Mouse (Mus musculus) spleen, embryonic (tissue): Measurements from ENCODE around the gene Commd8.

Source experiments
- CTCF ChIA-PET: fragments of 350-600 bp; sonication (Branson Sonifier 250); formaldehyde crosslinking; loops from one replicate; lab custom pipeline; 2022; lab: Charles Lee

The Commd8 gene

DNA sequence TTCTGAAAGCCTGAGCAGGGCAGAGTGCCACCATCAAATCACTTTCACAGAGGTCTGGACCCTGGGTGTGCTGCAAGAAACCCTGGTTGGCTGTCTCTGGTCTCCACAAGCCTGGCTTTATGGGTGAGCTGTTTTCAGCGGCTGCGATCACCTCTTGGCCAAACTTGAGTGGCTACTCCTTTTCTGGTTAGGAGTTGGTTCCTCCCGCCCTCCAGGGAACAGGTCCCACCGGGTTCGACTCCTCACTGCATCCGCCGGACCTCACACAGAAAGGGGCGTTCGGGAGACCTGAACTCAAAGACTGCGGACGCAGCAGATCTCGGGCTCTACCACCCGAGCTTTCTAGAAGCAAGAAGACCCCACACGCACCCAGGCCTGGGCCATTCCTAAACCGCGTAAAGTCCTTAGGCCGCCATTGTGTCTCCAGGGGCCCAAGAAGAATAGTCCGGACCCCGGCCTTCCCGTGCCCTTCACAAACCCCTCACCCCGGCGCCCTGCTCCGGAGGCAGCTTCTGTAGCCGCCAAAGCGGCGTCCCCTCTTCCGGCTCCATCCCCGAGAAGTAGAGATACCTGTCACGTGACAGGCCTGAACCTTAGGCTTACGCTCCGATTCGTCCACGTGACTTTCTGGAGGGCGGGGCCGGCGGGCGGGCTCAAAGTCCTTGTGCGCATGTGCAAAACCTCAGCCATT lies at the start of gene Commd8:
TSS of gene Commd8 (minus strand) at position 596 of the 691 bp plus-strand sequence.
- CTCF ChIA-PET = no interaction called here

DNA sequence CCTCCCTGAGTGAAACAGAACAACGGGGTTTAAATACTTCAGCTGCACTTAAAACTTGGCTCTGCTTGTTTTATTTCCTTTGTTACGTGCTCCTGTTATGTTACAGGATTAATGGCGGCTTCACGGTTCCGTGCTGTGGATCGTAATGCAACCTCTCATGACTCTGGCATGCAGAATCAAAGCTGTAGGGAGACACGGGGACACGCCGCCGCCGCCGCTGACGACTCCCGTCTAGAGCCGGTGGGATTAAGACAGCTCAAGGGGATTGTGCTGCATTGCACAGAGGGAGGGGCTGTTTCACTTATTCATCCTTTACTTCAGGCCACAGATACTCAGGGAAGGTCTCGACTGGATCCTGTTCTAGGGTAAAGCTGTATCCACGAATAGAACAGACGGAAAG lies 43.8 kb upstream of the Commd8 start:
- CTCF ChIA-PET = no interaction called here

DNA sequence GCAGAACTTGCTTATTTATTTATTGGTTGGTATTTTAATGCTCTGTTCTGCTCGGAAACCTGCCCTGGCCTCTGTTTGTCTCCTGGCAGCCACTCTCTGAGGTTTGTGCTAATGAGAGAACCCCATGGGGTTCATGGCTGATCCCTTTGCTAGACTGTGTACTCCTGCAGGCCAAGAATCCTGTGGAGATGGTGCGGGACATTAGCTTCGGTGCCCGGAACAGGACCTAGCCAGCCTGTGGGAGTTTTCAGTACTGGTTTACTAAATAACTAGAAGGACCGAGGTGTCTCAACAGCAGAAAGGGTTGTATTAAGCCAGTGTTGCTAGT lies 42.8 kb upstream of the Commd8 start:
- CTCF ChIA-PET = no interaction called here

DNA sequence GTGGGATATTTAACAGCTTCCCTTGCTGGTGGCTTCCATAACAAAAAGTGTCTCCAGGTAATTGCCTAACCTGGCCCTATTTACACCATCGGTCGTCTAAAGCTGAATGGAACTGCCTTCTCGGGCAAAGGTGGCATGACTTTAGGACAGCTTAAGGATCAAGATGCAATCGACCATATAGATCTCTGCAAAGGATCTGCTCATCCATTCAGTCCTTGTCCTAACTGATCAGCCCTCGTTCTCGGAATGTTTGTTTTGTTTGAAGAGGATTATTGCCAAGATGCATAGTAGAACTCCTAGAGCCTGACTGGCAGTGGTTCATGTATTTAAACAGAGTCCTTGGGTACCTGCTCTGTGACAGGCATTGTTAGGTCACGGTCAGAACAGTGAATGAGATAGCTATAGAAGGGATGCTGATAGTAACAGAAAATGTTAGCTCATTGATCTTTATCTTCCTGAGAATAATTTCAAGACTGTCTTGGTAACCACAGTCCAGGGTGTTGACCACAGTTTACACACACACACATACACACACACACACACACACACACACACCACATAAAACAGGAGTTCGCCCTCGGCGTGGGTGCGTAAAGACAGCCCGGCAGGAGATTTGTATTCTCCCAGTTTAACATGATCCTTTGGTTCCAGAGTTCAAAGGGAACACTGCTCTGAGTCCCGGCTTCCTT lies 42.3 kb upstream of the Commd8 start:
- CTCF ChIA-PET = no interaction called here

DNA sequence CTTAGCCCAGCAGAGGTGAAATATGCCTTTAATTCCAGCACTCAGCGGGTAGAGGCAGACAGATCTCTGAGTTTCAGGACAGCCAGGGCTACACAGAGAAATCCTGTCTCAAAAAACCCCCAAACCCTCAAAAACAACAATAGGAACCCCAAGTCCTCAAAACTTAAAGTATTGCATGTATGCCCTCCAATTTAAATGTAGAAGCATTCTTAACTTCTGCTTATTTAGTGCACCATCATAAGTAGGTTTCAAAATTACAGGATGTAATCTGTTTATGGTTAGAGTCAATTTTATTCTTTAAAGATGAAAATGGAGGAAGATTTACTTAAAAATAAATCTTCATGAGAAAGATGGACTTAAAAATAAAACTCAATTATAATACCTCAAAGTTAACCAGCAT lies 40.5 kb upstream of the Commd8 start:
- CTCF ChIA-PET = no interaction called here

DNA sequence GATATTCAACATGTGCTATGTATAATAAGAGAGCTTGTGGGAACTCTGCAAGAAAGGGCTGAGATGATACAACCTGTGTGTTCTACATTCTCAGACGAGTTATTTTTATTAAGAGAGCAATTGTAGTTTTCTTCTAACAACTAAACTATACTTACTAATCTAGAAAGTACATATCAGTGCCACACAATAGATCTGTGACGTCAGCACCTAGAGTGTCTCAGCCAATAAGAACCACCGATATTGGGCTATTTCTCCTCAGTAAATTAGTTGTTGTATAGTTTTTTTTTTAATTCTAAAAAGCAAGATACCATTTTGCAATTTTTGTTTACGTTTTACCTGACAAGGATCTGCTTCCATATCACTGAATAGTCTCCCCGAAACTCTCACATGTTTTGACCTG lies 37.3 kb upstream of the Commd8 start:
- CTCF ChIA-PET = interaction anchor here (0.7 kb wide), 2 partner anchors 14 kb away, joined by 3 to 4 read pairs; no protein-coding TSS in a partner anchor

DNA sequence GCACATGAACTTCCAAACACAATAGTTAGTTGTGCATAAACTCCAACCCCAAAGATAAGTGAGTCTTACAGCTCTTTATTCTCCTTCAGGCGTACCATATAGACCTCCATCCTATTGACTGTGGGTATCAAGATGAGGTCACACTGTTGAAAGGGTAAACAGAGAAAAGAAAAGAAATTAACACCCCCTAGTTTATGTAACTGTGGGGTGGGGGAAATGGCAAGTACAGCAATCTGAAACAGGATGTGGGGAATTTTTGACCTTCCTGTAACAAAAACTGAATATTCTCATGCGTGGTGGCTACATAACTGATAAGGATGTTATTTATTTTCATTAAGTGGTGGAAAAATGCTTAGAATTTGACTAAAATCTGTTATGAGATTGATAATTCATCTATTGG lies 36.5 kb upstream of the Commd8 start:
- CTCF ChIA-PET = interaction anchor here (1.2 kb wide), 1 partner anchor 21 kb away, joined by 5 read pairs; no protein-coding TSS in a partner anchor

DNA sequence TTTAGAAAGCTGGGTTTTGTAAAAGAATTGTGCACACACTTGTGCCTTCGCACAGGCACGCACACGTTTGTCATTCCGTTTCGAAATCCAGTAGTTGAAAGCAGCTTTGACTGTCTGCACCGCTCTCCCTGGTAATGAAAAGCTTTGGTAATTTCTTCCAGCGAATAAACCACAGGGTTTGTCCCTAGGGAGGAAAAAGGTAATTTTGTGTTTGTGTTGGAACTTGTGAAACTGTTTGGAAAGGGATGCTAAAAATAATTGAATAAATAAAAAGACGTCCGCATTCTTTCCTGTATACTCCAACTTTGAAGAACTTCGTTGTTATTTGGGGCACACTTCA lies 35.7 kb upstream of the Commd8 start:
- CTCF ChIA-PET = interaction anchor here (0.6 to 1.2 kb wide), 2 partner anchors 21 to 26 kb away, joined by 3 to 5 read pairs; no protein-coding TSS in a partner anchor

DNA sequence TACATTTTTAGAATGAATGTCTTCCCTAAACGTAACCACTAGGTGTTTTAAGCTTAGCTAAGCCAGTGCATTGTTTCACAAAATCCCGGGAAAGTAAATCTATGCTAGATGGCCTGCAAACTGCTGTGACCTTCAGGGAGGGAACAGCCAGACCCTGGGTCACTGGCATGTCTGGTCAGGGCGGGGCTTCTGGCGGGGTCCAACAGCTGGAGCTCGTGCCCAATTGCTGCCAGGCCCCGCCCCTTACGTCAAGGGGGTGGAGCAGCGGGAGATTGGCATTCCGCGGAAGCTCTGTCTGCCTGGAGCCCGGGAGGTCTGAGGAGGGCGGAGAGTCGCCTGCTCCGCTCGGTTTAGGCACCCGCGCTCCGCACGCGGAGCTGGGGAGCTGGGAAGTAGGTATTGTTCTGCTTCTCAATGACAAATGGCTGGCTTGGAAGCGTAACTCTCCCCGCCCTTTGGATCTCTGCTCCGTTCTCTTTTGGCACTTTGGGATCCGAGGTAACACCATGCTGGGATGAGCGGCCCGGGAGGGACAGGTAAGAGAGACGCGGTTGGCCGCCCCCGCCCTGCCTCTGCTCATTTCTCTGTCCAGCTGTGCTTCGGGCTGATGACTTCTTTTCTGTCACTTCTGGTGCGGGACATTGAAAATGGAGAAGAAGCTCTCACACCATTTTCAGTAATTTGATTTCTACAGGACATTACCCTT lies 35.2 kb upstream of the Commd8 start:
- CTCF ChIA-PET = interaction anchor here (0.6 to 1.2 kb wide), 3 partner anchors 20 to 1175 kb away, joined by 3 to 21 read pairs (median 5); no protein-coding TSS in a partner anchor

DNA sequence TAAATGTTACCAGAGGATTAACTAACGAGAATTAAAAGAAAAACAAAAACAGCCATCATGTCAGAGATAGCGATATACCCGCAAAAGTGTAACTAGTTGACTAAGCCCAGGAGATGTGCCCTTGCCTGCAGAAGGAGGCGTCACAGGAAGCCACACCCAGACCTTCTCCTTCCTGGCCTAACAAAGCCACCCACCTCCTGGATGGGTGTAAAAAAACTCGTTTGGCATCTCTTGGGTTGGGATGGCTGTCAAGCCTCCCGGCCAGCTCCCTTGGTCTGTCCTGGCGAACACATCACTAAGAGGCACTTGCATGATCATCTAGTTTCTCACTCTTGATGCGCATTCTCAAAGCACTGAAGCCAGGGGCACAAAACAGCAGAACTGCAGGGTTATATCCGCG lies 34.0 kb upstream of the Commd8 start:
- CTCF ChIA-PET = no interaction called here

DNA sequence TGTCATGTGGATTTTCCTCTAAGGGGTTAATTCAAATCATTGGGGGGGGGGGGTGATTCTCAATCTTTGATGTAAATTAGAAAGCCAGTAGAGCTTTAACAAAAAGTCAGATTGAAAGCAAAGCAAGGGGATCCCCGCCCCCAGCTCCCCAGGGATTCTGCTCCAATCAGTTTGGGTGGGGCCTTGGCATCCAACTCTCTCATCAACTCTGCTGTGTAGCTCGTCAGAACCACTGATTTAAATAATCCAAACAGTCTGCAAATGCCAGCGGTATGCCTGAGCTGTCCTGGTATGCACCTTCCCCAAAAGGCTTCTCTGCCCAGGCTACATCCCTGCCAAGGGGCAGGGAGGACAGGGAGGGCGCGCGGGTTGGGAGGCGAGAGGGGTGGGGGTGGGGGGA lies 33.6 kb upstream of the Commd8 start:
- CTCF ChIA-PET = no interaction called here

DNA sequence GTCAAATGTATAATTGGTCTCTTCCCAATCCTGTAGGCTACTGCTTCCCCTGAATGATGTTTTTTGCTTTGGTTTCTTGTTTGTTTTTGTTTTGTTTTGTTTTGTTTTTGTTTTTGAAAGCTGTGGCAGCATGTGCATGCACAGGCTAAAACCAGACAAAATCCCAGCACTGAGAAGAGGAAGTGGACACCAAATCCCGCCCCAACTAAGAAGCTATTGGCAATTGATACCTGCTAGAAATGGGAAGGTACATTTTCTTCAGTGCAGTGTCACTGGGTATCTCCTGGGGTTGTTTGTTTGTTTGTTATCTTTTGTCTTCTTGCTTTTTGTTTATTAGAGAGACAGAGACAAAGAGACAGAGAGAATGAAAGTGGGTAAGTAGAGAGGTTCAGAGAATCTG lies 27.5 kb upstream of the Commd8 start:
- CTCF ChIA-PET = no interaction called here

DNA sequence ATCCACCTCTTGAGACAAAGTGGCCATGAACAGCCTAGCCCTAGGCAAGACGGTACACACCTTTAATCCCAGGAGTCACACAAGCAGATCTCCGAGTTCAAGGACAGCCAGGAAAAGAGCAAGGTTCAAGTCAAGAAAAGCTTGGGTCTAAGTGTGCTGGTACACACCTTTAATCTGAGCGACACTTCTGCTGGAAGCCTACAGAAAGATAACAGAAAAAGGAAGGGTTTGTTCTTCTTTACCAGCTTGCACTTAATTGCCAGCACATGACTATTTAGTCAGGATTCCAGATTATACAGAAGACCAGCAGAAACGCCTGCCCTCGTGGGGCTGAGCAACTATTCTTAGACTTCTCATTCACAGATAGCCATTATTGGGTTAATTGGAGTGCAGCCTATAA lies 23.9 kb upstream of the Commd8 start:
- CTCF ChIA-PET = interaction anchor here (0.6 kb wide), 2 partner anchors 14 to 40 kb away, joined by 3 read pairs; no protein-coding TSS in a partner anchor

DNA sequence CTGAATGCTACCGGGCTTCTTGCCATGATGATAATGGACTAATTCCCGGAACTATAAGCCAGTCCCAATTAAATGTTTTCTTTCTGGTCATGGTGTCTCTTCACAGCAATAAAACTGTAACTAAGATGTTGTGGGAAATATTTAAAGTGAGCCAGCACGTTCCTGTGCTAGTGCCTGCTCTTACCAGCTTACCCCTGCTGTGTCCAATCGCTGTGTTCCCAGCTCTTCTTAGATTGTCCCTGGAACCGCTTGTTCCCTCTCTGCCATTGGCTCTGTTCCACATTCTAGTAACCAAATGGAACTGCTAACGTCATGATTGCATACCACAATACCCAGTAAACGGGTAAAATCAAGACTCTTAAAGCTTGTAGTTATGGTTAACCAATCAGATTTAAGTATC lies 23.2 kb upstream of the Commd8 start:
- CTCF ChIA-PET = interaction anchor here (0.6 kb wide), 1 partner anchor 41 kb away, joined by 3 read pairs; no protein-coding TSS in a partner anchor

DNA sequence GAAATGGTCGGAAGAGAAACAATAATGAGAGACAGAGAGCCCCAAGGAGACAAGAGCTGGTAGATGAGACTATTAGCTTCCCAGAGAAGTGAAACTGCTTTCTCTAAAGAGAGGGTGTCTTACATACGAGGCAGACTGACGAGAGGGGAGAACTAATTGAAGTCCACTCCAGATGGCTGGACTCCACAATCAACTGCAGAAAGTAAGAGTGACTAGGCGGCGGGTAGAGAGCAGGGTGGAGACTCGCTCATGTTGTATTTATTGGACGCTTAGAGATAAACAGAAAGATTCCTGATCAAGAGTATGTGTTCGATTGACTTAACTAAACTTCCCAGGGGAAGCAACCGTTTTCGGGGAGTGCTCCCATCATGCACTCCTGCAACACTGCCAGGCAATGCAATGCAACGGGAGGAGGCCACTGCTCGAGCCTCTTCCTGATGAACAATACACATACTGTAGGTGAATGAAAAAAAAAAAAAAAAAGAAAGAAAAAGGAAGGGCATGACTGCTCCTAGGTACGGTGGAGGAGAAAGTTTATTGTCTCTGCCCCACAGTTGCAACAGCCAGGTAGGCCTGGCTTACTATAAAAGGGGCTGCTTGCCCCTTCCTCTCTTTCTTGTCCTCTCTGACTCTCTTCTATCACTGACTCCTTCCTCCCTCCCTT lies 16.6 kb upstream of the Commd8 start:
- CTCF ChIA-PET = interaction anchor here (0.7 kb wide), 1 partner anchor 27 kb away, joined by 8 read pairs; no protein-coding TSS in a partner anchor

DNA sequence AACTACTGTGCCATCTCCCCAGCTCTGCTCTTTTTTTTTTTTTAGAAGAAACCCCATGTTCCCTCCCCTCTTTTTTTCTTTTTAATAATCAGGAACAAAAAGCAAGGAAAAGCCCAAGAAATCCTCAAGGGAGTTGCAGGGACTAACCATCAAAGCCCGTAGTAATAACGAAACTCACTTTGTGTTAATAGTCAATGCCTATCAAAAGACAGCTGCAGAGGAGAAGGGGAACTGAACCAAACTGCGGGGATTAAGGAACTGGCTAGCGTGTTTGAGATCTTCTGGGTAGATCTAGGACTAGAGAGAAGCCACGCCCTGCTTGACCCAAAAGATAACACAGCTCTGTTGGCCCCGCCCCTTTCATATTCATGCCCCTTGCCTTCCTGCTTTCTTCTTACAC lies 15.9 kb upstream of the Commd8 start:
- CTCF ChIA-PET = interaction anchor here (0.7 kb wide), 1 partner anchor 26 kb away, joined by 8 read pairs; no protein-coding TSS in a partner anchor

DNA sequence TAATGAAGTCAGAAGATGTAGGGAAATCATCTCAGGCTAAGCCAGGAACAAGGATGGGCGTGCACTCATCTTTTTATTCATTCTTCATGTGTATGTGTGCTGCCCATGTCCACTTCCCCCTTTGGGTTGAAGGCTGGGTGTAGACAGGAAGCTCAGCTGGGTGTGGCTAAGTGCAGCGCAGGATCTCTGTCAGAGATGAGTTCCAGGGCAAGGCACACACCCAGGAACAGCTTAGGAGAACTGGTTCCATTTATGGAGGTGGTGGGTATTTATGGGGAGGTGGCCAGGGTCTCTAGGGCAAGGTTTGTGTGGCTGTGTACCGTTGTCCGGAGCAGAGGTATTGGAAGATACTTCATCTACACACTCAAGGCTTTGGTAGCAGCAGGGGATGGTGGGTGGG lies 14.8 kb upstream of the Commd8 start:
- CTCF ChIA-PET = interaction anchor here (0.6 kb wide), 1 partner anchor 21 kb away, joined by 5 read pairs; no protein-coding TSS in a partner anchor

DNA sequence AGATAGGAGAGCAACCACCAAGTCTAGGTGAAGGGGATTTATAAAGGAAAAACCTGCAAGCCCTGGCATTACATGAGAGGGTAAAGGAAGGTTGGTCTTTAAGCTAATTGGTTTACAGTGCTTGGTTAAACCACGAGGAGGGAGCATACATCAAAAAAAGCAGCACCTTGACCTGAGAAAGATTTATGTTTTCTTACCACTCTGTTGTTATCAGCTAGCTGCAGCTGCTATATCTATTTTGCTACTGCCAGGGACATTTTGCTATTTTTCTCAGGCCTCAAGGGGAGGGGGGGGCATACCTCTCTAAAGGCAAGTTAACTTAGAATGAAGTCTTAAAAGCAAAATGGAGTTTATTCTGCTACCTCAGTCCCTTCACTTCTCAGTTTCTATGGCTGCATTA lies 13.2 kb upstream of the Commd8 start:
- CTCF ChIA-PET = no interaction called here

DNA sequence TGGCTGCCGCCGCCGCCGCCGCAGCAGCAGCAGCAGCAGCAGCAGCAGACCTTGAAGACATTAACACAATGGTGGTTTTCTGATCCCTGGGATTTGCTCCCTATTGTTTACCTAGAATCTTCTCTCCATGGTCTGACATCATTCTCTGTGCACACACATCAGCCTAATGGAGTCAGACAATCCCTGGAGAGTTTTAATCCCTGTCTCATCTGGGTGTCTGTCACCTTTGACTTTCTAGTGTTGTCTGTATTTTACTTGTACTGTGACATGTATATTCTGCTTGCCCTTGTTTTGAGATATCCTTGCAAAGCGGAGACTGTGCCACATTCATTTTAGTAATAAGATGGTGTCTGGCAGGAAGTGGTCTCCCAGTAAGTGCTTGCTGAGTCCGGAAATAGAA lies 7.5 kb upstream of the Commd8 start:
- CTCF ChIA-PET = no interaction called here

DNA sequence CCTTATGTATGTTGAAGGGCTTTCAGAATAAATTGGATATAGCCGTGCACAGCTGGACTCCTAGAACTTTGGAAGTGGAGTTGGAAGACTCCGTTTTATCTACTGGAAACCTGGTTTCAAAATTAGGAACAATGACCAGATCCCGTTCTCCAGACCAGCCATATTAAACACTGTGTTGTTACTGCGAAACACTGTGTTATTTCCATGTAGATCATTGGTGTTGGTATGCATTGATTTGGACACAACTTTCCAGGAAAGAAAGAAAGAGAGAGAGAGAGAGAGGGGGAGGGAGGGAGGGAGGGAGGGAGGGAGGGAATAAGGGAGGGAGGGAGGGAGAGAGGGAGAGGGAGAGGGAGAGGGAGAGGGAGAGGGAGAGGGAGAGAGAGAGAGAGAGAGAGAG lies 7.1 kb upstream of the Commd8 start:
- CTCF ChIA-PET = no interaction called here

DNA sequence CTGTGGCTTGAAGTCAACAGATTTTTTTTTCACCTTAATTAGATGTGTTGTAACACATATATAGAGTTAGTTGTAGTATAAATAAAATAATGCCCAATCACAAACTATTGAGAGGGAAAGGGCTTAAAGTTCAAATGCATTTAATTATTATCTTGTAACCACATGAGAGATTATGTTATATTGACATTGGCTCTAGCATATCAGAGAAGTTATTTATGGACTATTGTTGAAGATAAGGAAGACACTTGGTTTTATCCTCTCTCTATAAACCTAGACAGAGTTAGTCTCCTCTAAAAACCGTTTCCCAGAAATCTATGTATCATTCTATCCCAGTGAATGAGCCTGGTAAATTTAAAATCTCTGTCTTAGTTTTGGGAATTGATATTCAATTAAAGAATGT lies 5.5 kb upstream of the Commd8 start:
- CTCF ChIA-PET = no interaction called here

DNA sequence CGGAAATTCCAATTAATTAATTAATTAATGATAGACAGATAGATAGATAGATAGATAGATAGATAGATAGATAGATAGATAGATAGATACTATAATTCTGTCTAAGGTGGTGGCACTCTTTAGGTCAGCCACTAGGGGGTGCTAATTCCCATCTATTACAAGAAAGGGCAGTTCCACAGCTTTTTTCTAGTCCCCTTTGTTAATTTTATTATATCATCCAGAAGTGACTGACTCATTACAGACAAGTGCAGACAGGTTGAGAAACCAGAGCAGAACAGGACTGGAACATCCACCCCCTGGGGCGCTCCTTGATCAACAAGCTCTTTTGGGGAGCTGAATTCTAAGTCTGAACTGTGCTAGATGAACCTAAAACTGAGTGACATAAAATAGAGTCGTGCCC lies 4.7 kb upstream of the Commd8 start:
- CTCF ChIA-PET = interaction anchor here (0.6 kb wide), 1 partner anchor 186 kb away, joined by 5 read pairs; no protein-coding TSS in a partner anchor
